Mouse (Mus musculus): Measurements from ENCODE around the gene R3hdm4.

Gene R3hdm4

GRCm38 (mm10) chr10:79865801-79866295 is 55.2 kb downstream of the R3hdm4 start:
- no peak for DNase-seq

- DNase-seq = no peak
Measured at GRCm38 (mm10) chr10:79865189-79865601, 55.8 kb downstream of the R3hdm4 start.

GRCm38 (mm10) chr10:79864351-79865188 is 56.4 kb downstream of the R3hdm4 start:
- DNase-seq = no peak

GRCm38 (mm10) chr10:79862925-79863324 is 58.1 kb downstream of the R3hdm4 start:
- no peak for DNase-seq

- DNase-seq = no peak
Measured at GRCm38 (mm10) chr10:79862049-79862788, 58.8 kb downstream of the R3hdm4 start.

GRCm38 (mm10) chr10:79861230-79862048 is 59.6 kb downstream of the R3hdm4 start:
- DNase-seq = no peak

- DNase-seq = no peak
Measured at GRCm38 (mm10) chr10:79860079-79860911, 60.7 kb downstream of the R3hdm4 start.

Measured in liver (tissue).